Mouse (Mus musculus) lung, embryonic 15.5 days (tissue): ENCODE results near the gene Ankra2. TPM values are rescaled to one million over a fixed set of nuclear protein-coding genes. Genes with fewer than 3 reads are reported as not detected.
A peak's percentile ranks its signal among the peaks of the same experiment; 100 is the strongest.

Source experiments
- ATAC-seq: fragments of 200-750 bp; cut with Nextera tagmentation; 2 replicates; pipeline ENCODE4 v1.8.0; 2017; ENCODE audit warnings: moderate number of reproducible peaks, borderline replicate concordance; ENCODE audit not compliant: low FRiP score, low TSS enrichment; ENCODE audit errors: extremely low read depth
- H3K27ac ChIP-seq: fragments of 300-500 bp; sonication (generic); 2 replicates; pipeline ENCODE4 v1.5.1; 2015; ENCODE audit warnings: moderate library complexity, mild to moderate bottlenecking, inconsistent platforms
- H3K27me3 ChIP-seq: fragments of 300-500 bp; sonication (generic); 2 replicates; pipeline ENCODE4 v1.6.1; 2015; ENCODE audit warnings: inconsistent platforms
- H3K36me3 ChIP-seq: fragments of 300-500 bp; sonication (generic); 2 replicates; pipeline ENCODE4 v1.6.1; 2015; ENCODE audit warnings: inconsistent platforms
- H3K4me1 ChIP-seq: fragments of 300-500 bp; sonication (generic); 2 replicates; pipeline ENCODE4 v1.6.1; 2015; ENCODE audit warnings: inconsistent platforms
- H3K4me2 ChIP-seq: fragments of 300-500 bp; sonication (generic); 2 replicates; pipeline ENCODE4 v1.6.1; 2015; ENCODE audit warnings: inconsistent platforms, mild to moderate bottlenecking, moderate library complexity
- H3K4me3 ChIP-seq: fragments of 300-500 bp; sonication (generic); 2 replicates; pipeline ENCODE4 v1.5.1; 2015; ENCODE audit warnings: mild to moderate bottlenecking, inconsistent platforms
- H3K9ac ChIP-seq: fragments of 300-500 bp; sonication (generic); 2 replicates; pipeline ENCODE4 v1.6.1; 2015; ENCODE audit warnings: inconsistent platforms
- H3K9me3 ChIP-seq: fragments of 300-500 bp; sonication (generic); 2 replicates; pipeline ENCODE4 v1.6.1; 2016; ENCODE audit warnings: inconsistent platforms
- WGBS: fragments of 180-500 bp; shearing (Covaris S2); methylation state at CpG from one replicate; pipeline ENCODE4 v1.1.7; 2015; 5-methylcytosine and 5-hydroxymethylcytosine counted together
- polyA plus RNA-seq: library from polyadenylated mRNA; unstranded; fragments of >200 nt; fragmentation: Nextera tagmentation; extraction: Ambion mirVana; gene quantifications from 2 replicates; pipeline ENCODE4 v1.2.1, GENCODE M21; 2015

Gene Ankra2
- 18.0 and 18.8 TPM in 2 replicates for polyA plus RNA-seq

- peak; percentile 99 for ATAC-seq
- Histone ChIP-seq H3K4me2 (peak within 1 kb of the TSS; percentile 79), H3K36me3 (peaks cover 22% of the 10 kb centered on the region; the same call in 1 of the 2 replicates), H3K4me1 (peaks cover 16% of the 10 kb centered on the region), H3K4me3 (peak within 1 kb of the TSS; percentile 66), H3K9me3 (no peaks in the 10 kb centered on the region), H3K27ac (peak within 1 kb of the TSS; percentile 90), H3K27me3 (no peaks in the 10 kb centered on the region), H3K9ac (peak within 1 kb of the TSS; percentile 80)
- WGBS = under 1% methylated on average over 70 of the region's 71 CpGs
Observed at GRCm38 (mm10) chr13:98262636-98263457, at the start of gene Ankra2, which contains the start of gene Utp15. Gene Ankra2 (plus strand): TSS chr13:98263074. Gene Utp15 (minus strand): TSS chr13:98263041.

GRCm38 (mm10) chr13:98222848-98223247, 40.0 kb upstream of the Ankra2 start:
- no peak overlapping the region for H3K9ac ChIP-seq
- no peak for ATAC-seq

GRCm38 (mm10) chr13:98226225-98226624, 36.6 kb upstream of the Ankra2 start:
- WGBS = 35% methylated on average over 2 of the region's 2 CpGs
- no peak overlapping the region for H3K9ac ChIP-seq
- no peak overlapping the region for H3K4me3 ChIP-seq
- no peak overlapping the region for H3K27ac ChIP-seq
- H3K4me2 ChIP-seq = no peak overlapping the region
- no peak for ATAC-seq
- H3K9me3 ChIP-seq = no peaks in the 10 kb centered on the region
- H3K27me3 ChIP-seq = no peaks in the 10 kb centered on the region
- no peaks in the 10 kb centered on the region for H3K36me3 ChIP-seq
- H3K4me1 ChIP-seq = no peaks in the 10 kb centered on the region

More at GRCm38 (mm10) chr13:98222848-98223247, 40.0 kb upstream of the Ankra2 start:
- Histone ChIP-seq H3K9me3 (no peaks in the 10 kb centered on the region), H3K36me3 (no peaks in the 10 kb centered on the region), H3K27ac (no peak overlapping the region), H3K27me3 (no peaks in the 10 kb centered on the region), H3K4me1 (no peaks in the 10 kb centered on the region), H3K4me2 (no peak overlapping the region), H3K4me3 (no peak overlapping the region)
- WGBS = 37% methylated on average over 12 of the region's 12 CpGs

GRCm38 (mm10) chr13:98230511-98230910, 32.4 kb upstream of the Ankra2 start:
- no peak for ATAC-seq
- Histone ChIP-seq H3K4me1 (no peaks in the 10 kb centered on the region), H3K36me3 (no peaks in the 10 kb centered on the region), H3K27me3 (no peaks in the 10 kb centered on the region), H3K27ac (no peak overlapping the region), H3K4me3 (no peak overlapping the region), H3K9ac (no peak overlapping the region), H3K4me2 (no peak overlapping the region), H3K9me3 (no peaks in the 10 kb centered on the region)
- WGBS = 89% methylated on average over 1 of the region's 1 CpGs

GRCm38 (mm10) chr13:98235451-98235850, 27.4 kb upstream of the Ankra2 start:
- Histone ChIP-seq H3K27me3 (no peaks in the 10 kb centered on the region), H3K9me3 (no peaks in the 10 kb centered on the region), H3K4me3 (no peak overlapping the region), H3K4me1 (no peaks in the 10 kb centered on the region), H3K27ac (no peak overlapping the region), H3K36me3 (no peaks in the 10 kb centered on the region), H3K9ac (no peak overlapping the region), H3K4me2 (no peak overlapping the region)
- 40% methylated on average over 6 of the region's 6 CpGs for WGBS
- no peak for ATAC-seq

GRCm38 (mm10) chr13:98239978-98240641, 22.8 kb upstream of the Ankra2 start:
- WGBS = 15% methylated on average over 12 of the region's 12 CpGs

GRCm38 (mm10) chr13:98241531-98242282, 21.2 kb upstream of the Ankra2 start:
- no peak overlapping the region for H3K4me3 ChIP-seq
- no peak overlapping the region for H3K9ac ChIP-seq
- no peaks in the 10 kb centered on the region for H3K4me1 ChIP-seq
- 60% methylated on average over 9 of the region's 9 CpGs for WGBS
- no peaks in the 10 kb centered on the region for H3K27me3 ChIP-seq
- H3K36me3 ChIP-seq = no peaks in the 10 kb centered on the region; the same call in 1 of the 2 replicates
- ATAC-seq = no peak
- no peaks in the 10 kb centered on the region for H3K9me3 ChIP-seq
- no peak overlapping the region for H3K4me2 ChIP-seq
- H3K27ac ChIP-seq = no peak overlapping the region

More at GRCm38 (mm10) chr13:98239978-98240641, 22.8 kb upstream of the Ankra2 start:
- no peaks in the 10 kb centered on the region for H3K4me1 ChIP-seq
- no peaks in the 10 kb centered on the region for H3K27me3 ChIP-seq
- H3K36me3 ChIP-seq = no peaks in the 10 kb centered on the region
- no peak overlapping the region for H3K4me2 ChIP-seq
- no peak overlapping the region for H3K4me3 ChIP-seq
- H3K9ac ChIP-seq = no peak overlapping the region
- no peak for ATAC-seq
- H3K27ac ChIP-seq = no peak overlapping the region
- no peaks in the 10 kb centered on the region for H3K9me3 ChIP-seq

- ATAC-seq = no peak; the same call in 1 of the 2 replicates
Observed at GRCm38 (mm10) chr13:98244571-98245350, 18.1 kb upstream of the Ankra2 start.

GRCm38 (mm10) chr13:98245386-98245785, 17.5 kb upstream of the Ankra2 start:
- H3K36me3 ChIP-seq = peaks cover 32% of the 10 kb centered on the region
- H3K9me3 ChIP-seq = no peaks in the 10 kb centered on the region
- no peaks in the 10 kb centered on the region for H3K4me1 ChIP-seq
- WGBS = 68% methylated on average over 7 of the region's 7 CpGs
- H3K27ac ChIP-seq = no peak overlapping the region
- no peaks in the 10 kb centered on the region for H3K27me3 ChIP-seq
- no peak for ATAC-seq
- no peak overlapping the region for H3K9ac ChIP-seq
- no peak overlapping the region for H3K4me3 ChIP-seq
- no peak overlapping the region for H3K4me2 ChIP-seq

More at GRCm38 (mm10) chr13:98244571-98245350, 18.1 kb upstream of the Ankra2 start:
- H3K4me1 ChIP-seq = no peaks in the 10 kb centered on the region
- H3K4me2 ChIP-seq = no peak overlapping the region
- H3K27ac ChIP-seq = no peak overlapping the region
- H3K27me3 ChIP-seq = no peaks in the 10 kb centered on the region
- no peak overlapping the region for H3K4me3 ChIP-seq
- peaks cover 26% of the 10 kb centered on the region for H3K36me3 ChIP-seq
- H3K9ac ChIP-seq = no peak overlapping the region
- no peaks in the 10 kb centered on the region for H3K9me3 ChIP-seq
- WGBS = 46% methylated on average over 5 of the region's 5 CpGs

GRCm38 (mm10) chr13:98249594-98249993, 13.3 kb upstream of the Ankra2 start:
- H3K9ac ChIP-seq = no peak overlapping the region
- no peaks in the 10 kb centered on the region for H3K27me3 ChIP-seq
- H3K4me3 ChIP-seq = no peak overlapping the region
- no peaks in the 10 kb centered on the region for H3K9me3 ChIP-seq
- no peak for ATAC-seq
- 85% methylated on average over 10 of the region's 10 CpGs for WGBS
- no peaks in the 10 kb centered on the region for H3K4me1 ChIP-seq
- no peak overlapping the region for H3K4me2 ChIP-seq
- H3K27ac ChIP-seq = no peak overlapping the region
- peaks cover 63% of the 10 kb centered on the region for H3K36me3 ChIP-seq

- peaks cover 76% of the 10 kb centered on the region for H3K36me3 ChIP-seq
- H3K9ac ChIP-seq = no peak overlapping the region
- no peaks in the 10 kb centered on the region for H3K4me1 ChIP-seq
- no peaks in the 10 kb centered on the region for H3K9me3 ChIP-seq
- no peak overlapping the region for H3K27ac ChIP-seq
- ATAC-seq = no peak
- H3K27me3 ChIP-seq = no peaks in the 10 kb centered on the region
- 70% methylated on average over 9 of the region's 9 CpGs for WGBS
- H3K4me3 ChIP-seq = no peak overlapping the region
- H3K4me2 ChIP-seq = no peak overlapping the region
Observed at GRCm38 (mm10) chr13:98254921-98255320, 8.0 kb upstream of the Ankra2 start.
